Mouse (Mus musculus): ENCODE results near the gene St6galnac6.

DNA sequence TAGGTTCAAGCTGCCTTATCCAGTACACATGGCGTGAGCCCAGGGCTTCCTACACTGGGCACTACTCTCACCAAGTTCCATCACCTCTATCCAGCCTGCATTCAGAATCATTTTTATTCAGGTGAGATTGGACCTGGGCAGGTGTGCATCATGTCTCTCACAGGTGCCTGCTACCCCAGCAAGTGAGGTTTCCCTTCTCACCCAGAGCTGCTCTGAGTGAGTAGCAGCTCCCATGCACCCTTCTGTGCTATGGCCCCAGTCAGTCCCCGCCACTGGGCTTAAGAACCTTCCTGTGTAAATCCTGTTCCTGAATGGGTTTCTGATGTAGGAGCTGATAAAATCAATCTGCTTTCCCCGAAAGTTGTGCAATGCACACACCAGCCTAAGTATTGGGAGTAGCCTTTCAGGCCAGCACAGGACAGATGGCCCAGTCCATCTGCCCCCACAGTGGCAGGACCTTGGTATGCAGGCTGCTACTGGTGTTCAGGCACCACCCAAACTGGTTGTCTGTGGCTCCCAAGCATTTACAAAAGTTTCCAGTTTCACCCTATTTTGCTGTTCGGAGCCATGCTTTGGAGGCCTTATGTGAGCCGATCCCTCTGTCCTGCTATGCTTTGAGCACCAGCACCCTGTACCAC, 24.7 kb downstream of the St6galnac6 start:
- TF ChIP-seq CTCF (conservative IDR thresholded peaks at IDR 0.05; ENCODE audit: low read length) (no peak), POU5F1 (IDR thresholded peaks at IDR 0.05; ENCODE audit: borderline replicate concordance, low read length) (no peak)

All from E14TG2a.4 (cell line).